ENCODE assay signal across 19 mouse cellular contexts in the genomic region with DNA sequence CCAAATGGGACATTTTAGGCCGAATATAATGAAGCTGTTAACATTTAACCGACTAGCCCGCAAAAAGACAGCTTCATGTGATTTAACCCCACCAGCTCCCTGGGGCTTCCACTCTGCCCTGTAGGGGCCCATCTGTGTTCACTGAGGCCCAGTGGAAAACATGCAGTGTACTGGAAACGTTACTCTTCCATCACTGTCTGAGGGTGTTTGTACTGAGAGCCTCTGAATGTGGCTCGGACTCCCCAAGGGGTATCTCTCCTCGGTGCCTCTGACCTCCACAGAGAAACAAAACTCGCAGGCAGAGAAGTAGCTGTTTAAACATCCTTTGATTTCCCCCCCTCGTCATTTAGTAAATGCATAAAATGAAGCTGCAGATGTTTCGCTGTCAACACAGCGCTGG.
DNase-seq lines count a peak whose midpoint lies in the region; ATAC-seq and TF ChIP-seq lines count a peak whose summit lies in the region.
"Had no signal": no experiment of that assay in that cellular context is flagged by ENCODE, and none has a peak within 500 bp of the region (broad histone marks: within the 10 kb centered on the region; RNA-seq: fewer than 3 reads in every experiment).

No protein-coding gene starts in this region.

- H3K27me3 ChIP-seq in hindbrain, embryonic 10.5 days (ENCODE audit: insufficient read depth, poor library complexity, severe bottlenecking), result 0 out of 2 replicates have a peak, but pooled peaks cover 4% of the 10 kb centered on the region
- H3K27me3 ChIP-seq in hindbrain, postnatal 0 days (ENCODE audit: insufficient read depth, low read length), result 0 out of 2 replicates have a peak, but pooled peaks cover 4% of the 10 kb centered on the region
- 0 out of 2 replicates have a peak, but pooled peaks cover 4% of the 10 kb centered on the region for H3K27me3 ChIP-seq in hindbrain, embryonic 15.5 days
- H3K27me3 ChIP-seq: liver, embryonic 12.5 days; midbrain, embryonic 15.5 days had no signal

- no peaks in the 10 kb centered on the region for H3K36me3 ChIP-seq in hindbrain, embryonic 10.5 days
- no peaks in the 10 kb centered on the region for H3K36me3 ChIP-seq in hindbrain, postnatal 0 days (ENCODE audit: insufficient read depth, low read length)
- no peaks in the 10 kb centered on the region for H3K36me3 ChIP-seq in hindbrain, embryonic 15.5 days
- H3K36me3 ChIP-seq: liver, embryonic 12.5 days; midbrain, embryonic 15.5 days had no signal

- H3K4me2 ChIP-seq in hindbrain, postnatal 0 days (ENCODE audit: low read depth, low read length), result no peak overlapping the region
- H3K4me2 ChIP-seq in hindbrain, embryonic 15.5 days, result no peak overlapping the region
- H3K4me2 ChIP-seq: heart, embryonic 11.5 days; liver, embryonic 12.5 days; lung, embryonic 14.5 days; midbrain, embryonic 15.5 days had no signal

- intact Hi-C loops in left cerebral cortex, postnatal 4 days (cut with DNase I), result no loop called here

- H3K4me3 ChIP-seq in hindbrain, embryonic 10.5 days, result no peak overlapping the region
- no peak overlapping the region for H3K4me3 ChIP-seq in hindbrain, postnatal 0 days (ENCODE audit: low read length)
- no peak overlapping the region for H3K4me3 ChIP-seq in hindbrain, embryonic 15.5 days
- H3K4me3 ChIP-seq: erythroblast, embryonic 14.5 days; liver, embryonic 12.5 days; midbrain, embryonic 15.5 days had no signal

- no peak for ATAC-seq in hindbrain, postnatal 0 days
- ATAC-seq in hindbrain, embryonic 15.5 days (ENCODE audit: low FRiP score, low read depth), result no peak
- no peak for ATAC-seq in activated CD4-positive, CD25-positive, alpha-beta regulatory T cell, adult 4 months
- ATAC-seq in megakaryocyte progenitor cell, adult 5-6 weeks (replicated peaks; ENCODE audit: poor library complexity), result no peak
- ATAC-seq: intestine, postnatal 0 days; liver, embryonic 12.5 days; midbrain, embryonic 15.5 days had no signal

- no peaks in the 10 kb centered on the region for H3K9me3 ChIP-seq in hindbrain, embryonic 10.5 days
- no peaks in the 10 kb centered on the region for H3K9me3 ChIP-seq in hindbrain, postnatal 0 days (ENCODE audit: low read length)
- no peaks in the 10 kb centered on the region for H3K9me3 ChIP-seq in hindbrain, embryonic 15.5 days
- H3K9me3 ChIP-seq: liver, embryonic 12.5 days; midbrain, embryonic 15.5 days had no signal

- H3K9ac ChIP-seq in hindbrain, postnatal 0 days (replicated peaks; ENCODE audit: low read length), result no peak overlapping the region
- H3K9ac ChIP-seq in hindbrain, embryonic 15.5 days, result no peak overlapping the region
- H3K9ac ChIP-seq: liver, embryonic 12.5 days; lung, embryonic 14.5 days; midbrain, embryonic 15.5 days had no signal

- H3K4me1 ChIP-seq in hindbrain, embryonic 10.5 days (replicated peaks), result peaks cover 50% of the 10 kb centered on the region
- no peaks in the 10 kb centered on the region for H3K4me1 ChIP-seq in hindbrain, postnatal 0 days (ENCODE audit: insufficient read depth, low read length)
- H3K4me1 ChIP-seq in hindbrain, embryonic 15.5 days (replicated peaks), result peaks cover 19% of the 10 kb centered on the region; the same call in 1 of the 2 replicates
- H3K4me1 ChIP-seq: liver, embryonic 12.5 days had no signal

- DNase-seq in hindbrain, embryonic 10.5 days (ENCODE audit: low spot score), result no peak
- DNase-seq in hindbrain, postnatal 0 days (ENCODE audit: low spot score), result no peak
- peak; percentile 21 for DNase-seq in left cerebral cortex, postnatal 4 days
- DNase-seq in left cerebral cortex, adult 9 months (ENCODE audit: low spot score in 2 of 2), result no peak
- peak; percentile 54 for DNase-seq in embryo, embryonic 10.5 days (ENCODE audit: low spot score)
- DNase-seq: adrenal gland, adult 2 months; cerebellum, adult 11 months; cerebellum, postnatal 14 days; lung, embryonic 14.5 days; lung, postnatal 4 days had no signal

- TF ChIP-seq CTCF in hindbrain, postnatal 0 days (IDR thresholded peaks at IDR 0.05; ENCODE audit: low read depth), result no peak

- H3K27ac ChIP-seq in hindbrain, embryonic 10.5 days, result peak overlapping the region; percentile 66; the same call in 1 of the 2 replicates
- H3K27ac ChIP-seq in hindbrain, postnatal 0 days, result no peak overlapping the region
- peak overlapping the region; percentile 48 for H3K27ac ChIP-seq in hindbrain, embryonic 15.5 days (replicated peaks)
- H3K27ac ChIP-seq: liver, embryonic 12.5 days; midbrain, embryonic 15.5 days; stomach, postnatal 0 days had no signal

- 29% methylated on average over 10 of the region's 10 CpGs for WGBS in hindbrain, embryonic 10.5 days
- WGBS in hindbrain, postnatal 0 days, result 29% methylated on average over 10 of the region's 10 CpGs
- WGBS in hindbrain, embryonic 15.5 days, result 21% methylated on average over 10 of the region's 10 CpGs

Comparison
In these comparisons a context has a peak if more than half of its experiments do, and no peak if none do; other contexts are left out.
1. DNase-seq: peak in left cerebral cortex, postnatal 4 days (single experiment) and embryo, embryonic 10.5 days (single experiment); none in hindbrain, embryonic 10.5 days (single experiment), hindbrain, postnatal 0 days (single experiment) and left cerebral cortex, adult 9 months (0 of 2).